Mouse (Mus musculus): Measurements from ENCODE around the gene Iba57.

Gene Iba57

GRCm38 (mm10) chr11:59174189-59174838 lies 10.8 kb upstream of the Iba57 start:
- no peak for DNase-seq (ENCODE audit: low spot score in 2 of 2)

GRCm38 (mm10) chr11:59170549-59170948 lies 7.0 kb upstream of the Iba57 start:
- no peak for DNase-seq (ENCODE audit: low spot score in 2 of 2)

- no peak for DNase-seq (ENCODE audit: low spot score in 2 of 2)
Observed at GRCm38 (mm10) chr11:59169807-59170206, 6.3 kb upstream of the Iba57 start.

- DNase-seq (ENCODE audit: low spot score in 2 of 2): no peak
Observed at GRCm38 (mm10) chr11:59165616-59166241, 2.2 kb upstream of the Iba57 start.

- DNase-seq (ENCODE audit: low spot score in 2 of 2): no peak
Observed at GRCm38 (mm10) chr11:59164384-59164783, 845 bp upstream of the Iba57 start.

GRCm38 (mm10) chr11:59162443-59163254 lies 890 bp downstream of the Iba57 start:
- no peak for DNase-seq (ENCODE audit: low spot score in 2 of 2)

- DNase-seq (ENCODE audit: low spot score in 2 of 2): no peak
Observed at GRCm38 (mm10) chr11:59161398-59161797, 2.1 kb downstream of the Iba57 start.

GRCm38 (mm10) chr11:59159558-59159957 lies 4.0 kb downstream of the Iba57 start:
- no peak for DNase-seq (ENCODE audit: low spot score in 2 of 2)

GRCm38 (mm10) chr11:59159099-59159498 lies 4.4 kb downstream of the Iba57 start:
- no peak for DNase-seq (ENCODE audit: low spot score in 2 of 2)

- no peak for DNase-seq (ENCODE audit: low spot score in 2 of 2)
Observed at GRCm38 (mm10) chr11:59155900-59156299, 7.6 kb downstream of the Iba57 start.

- no peak for DNase-seq (ENCODE audit: low spot score in 2 of 2)
Observed at GRCm38 (mm10) chr11:59154220-59154619, 9.3 kb downstream of the Iba57 start.

- no peak for DNase-seq (ENCODE audit: low spot score in 2 of 2)
Observed at GRCm38 (mm10) chr11:59151729-59152128, 11.8 kb downstream of the Iba57 start.

- DNase-seq (ENCODE audit: low spot score in 2 of 2): no peak
Observed at GRCm38 (mm10) chr11:59149302-59149701, 14.2 kb downstream of the Iba57 start.

- no peak for DNase-seq (ENCODE audit: low spot score in 2 of 2)
Observed at GRCm38 (mm10) chr11:59142962-59143361, 20.6 kb downstream of the Iba57 start.

- no peak for DNase-seq (ENCODE audit: low spot score in 2 of 2)
Observed at GRCm38 (mm10) chr11:59141772-59142370, 21.7 kb downstream of the Iba57 start.

- DNase-seq (ENCODE audit: low spot score in 2 of 2): no peak
Observed at GRCm38 (mm10) chr11:59138537-59139486, 24.7 kb downstream of the Iba57 start.

GRCm38 (mm10) chr11:59136994-59137706 lies 26.4 kb downstream of the Iba57 start:
- no peak for DNase-seq (ENCODE audit: low spot score in 2 of 2)

- no peak for DNase-seq (ENCODE audit: low spot score in 2 of 2)
Observed at GRCm38 (mm10) chr11:59135904-59136452, 27.6 kb downstream of the Iba57 start, which contains the start of gene Obscn. Gene Obscn, minus strand, starts transcription at chr11:59136402.

GRCm38 (mm10) chr11:59135051-59135820 lies 28.3 kb downstream of the Iba57 start:
- no peak for DNase-seq (ENCODE audit: low spot score in 2 of 2)

Data from urinary bladder, postnatal 36 days (tissue).